Mouse (Mus musculus): ENCODE results near the gene Ddhd1.

DNA sequence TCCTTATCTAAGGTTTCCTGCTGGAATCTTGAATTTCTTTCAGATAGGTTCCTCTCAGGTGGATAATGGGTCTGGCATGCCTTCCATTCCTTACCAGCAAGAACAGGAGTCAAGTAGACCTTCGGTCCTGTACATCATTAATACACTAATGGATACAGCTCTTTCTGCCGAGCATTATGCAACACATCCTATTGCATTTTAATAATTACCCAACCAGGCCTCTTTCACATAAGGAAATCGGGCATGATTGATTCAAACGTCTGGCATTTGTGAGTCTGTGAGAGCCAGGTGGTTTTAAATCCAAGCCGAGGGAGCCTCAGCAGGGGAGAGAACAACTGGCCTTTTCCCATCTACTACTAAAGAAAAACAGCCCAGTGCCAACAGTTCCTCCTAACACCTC lies 3.6 kb upstream of the Ddhd1 start:
- no peak for TF ChIP-seq MYOD1 (IDR thresholded peaks at IDR 0.05; ENCODE audit: control insufficient read depth in 1 of 3, insufficient read length in 2 of 3, low read depth in 2 of 3)
- no peak for TF ChIP-seq USF1 (IDR thresholded peaks at IDR 0.05; ENCODE audit: low read depth)
- no peak for TF ChIP-seq POLR2A (IDR thresholded peaks at IDR 0.05; ENCODE audit: insufficient read length, low read depth)
- no peak for TF ChIP-seq TCF12 (IDR thresholded peaks at IDR 0.05; ENCODE audit: insufficient read depth, poor library complexity, severe bottlenecking)
- TF ChIP-seq CEBPB (IDR thresholded peaks at IDR 0.05; ENCODE audit: insufficient read depth, poor library complexity, severe bottlenecking): no peak
- no peak for TF ChIP-seq MAX (IDR thresholded peaks at IDR 0.05; ENCODE audit: low read depth)

All from myocyte (in vitro differentiated cells).